Mouse (Mus musculus) cerebral cortex, adult 2 months (tissue): ENCODE data around the gene Fmc1.

Experiments used
- WGBS: fragments of 180-500 bp; shearing (Covaris S2); methylation state at CpG from one replicate; pipeline ENCODE4 v1.1.7; 2018; 5-methylcytosine and 5-hydroxymethylcytosine counted together

Fmc1 gene

GRCm38 (mm10) chr6:38552636-38553000 is 19.3 kb downstream of the Fmc1 start:
- 11% methylated on average over 5 of the region's 5 CpGs for WGBS

- 83% methylated on average over 2 of the region's 2 CpGs for WGBS
Measured at GRCm38 (mm10) chr6:38576096-38576495, 42.8 kb downstream of the Fmc1 start.

- 71% methylated on average over 3 of the region's 3 CpGs for WGBS
Measured at GRCm38 (mm10) chr6:38580112-38580857, 47.0 kb downstream of the Fmc1 start.

GRCm38 (mm10) chr6:38581711-38582110 is 48.4 kb downstream of the Fmc1 start:
- WGBS, result 83% methylated on average over 3 of the region's 3 CpGs
